Mouse (Mus musculus): Measurements from ENCODE around the gene Rassf10. TPM values are rescaled to one million over a fixed set of nuclear protein-coding genes. Genes with fewer than 3 reads are reported as not detected.
"Not testable (repeated sequence)": the region's sequence is repeated elsewhere in the genome, so short reads cannot be mapped to it uniquely, and the experiment has no call there.

Gene Rassf10
- polyA plus RNA-seq, 1 experiment from 2014 or later: 4.2 TPM

GRCm38 (mm10) chr7:112922801-112923200, 31.0 kb upstream of the Rassf10 start:
- Histone ChIP-seq H3K4me1 (ENCODE audit: control insufficient read depth, insufficient read depth, low read length) (peaks cover 7% of the 10 kb centered on the region; the same call in 1 of the 2 replicates), H3K36me3 (ENCODE audit: control insufficient read depth, insufficient read depth, low read length) (no peaks in the 10 kb centered on the region), H3K9me3 (replicated peaks; ENCODE audit: control insufficient read depth, low read length, poor library complexity, severe bottlenecking) (no peaks in the 10 kb centered on the region), H3K9ac (ENCODE audit: low read depth, low read length) (no peak overlapping the region), H3K27me3 (ENCODE audit: control insufficient read depth, insufficient read depth, low read depth, low read length) (no peaks in the 10 kb centered on the region), H3K27ac (ENCODE audit: low read length) (no peak overlapping the region), H3K4me3 (ENCODE audit: low read depth, low read length) (no peak overlapping the region), H3K4me2 (ENCODE audit: low read length) (no peak overlapping the region)
- 30% methylated on average over 4 of the region's 4 CpGs for WGBS
- no peak for ATAC-seq

- no peaks in the 10 kb centered on the region for H3K27me3 ChIP-seq (ENCODE audit: control insufficient read depth, insufficient read depth, low read depth, low read length)
- no peak overlapping the region for H3K4me2 ChIP-seq (ENCODE audit: low read length)
- H3K27ac ChIP-seq (ENCODE audit: low read length): no peak overlapping the region
- no peak for ATAC-seq
- H3K9me3 ChIP-seq (replicated peaks; ENCODE audit: control insufficient read depth, low read length, poor library complexity, severe bottlenecking): no peaks in the 10 kb centered on the region
- no peak overlapping the region for H3K4me3 ChIP-seq (ENCODE audit: low read depth, low read length)
- peaks cover 1% of the 10 kb centered on the region; the same call in 1 of the 2 replicates for H3K4me1 ChIP-seq (ENCODE audit: control insufficient read depth, insufficient read depth, low read length)
- H3K36me3 ChIP-seq (ENCODE audit: control insufficient read depth, insufficient read depth, low read length): no peaks in the 10 kb centered on the region
- no peak overlapping the region for H3K9ac ChIP-seq (ENCODE audit: low read depth, low read length)
- 83% methylated on average over 3 of the region's 3 CpGs for WGBS
Measured at GRCm38 (mm10) chr7:112923712-112924111, 30.1 kb upstream of the Rassf10 start.

GRCm38 (mm10) chr7:112930669-112931068, 23.1 kb upstream of the Rassf10 start:
- no peak for ATAC-seq
- Histone ChIP-seq H3K27me3 (ENCODE audit: control insufficient read depth, insufficient read depth, low read depth, low read length) (no peaks in the 10 kb centered on the region), H3K27ac (ENCODE audit: low read length) (no peak overlapping the region), H3K36me3 (ENCODE audit: control insufficient read depth, insufficient read depth, low read length) (no peaks in the 10 kb centered on the region), H3K9ac (ENCODE audit: low read depth, low read length) (no peak overlapping the region), H3K4me2 (ENCODE audit: low read length) (no peak overlapping the region), H3K4me3 (ENCODE audit: low read depth, low read length) (no peak overlapping the region), H3K9me3 (replicated peaks; ENCODE audit: control insufficient read depth, low read length, poor library complexity, severe bottlenecking) (no peaks in the 10 kb centered on the region), H3K4me1 (ENCODE audit: control insufficient read depth, insufficient read depth, low read length) (no peaks in the 10 kb centered on the region)
- WGBS: 52% methylated on average over 7 of the region's 7 CpGs

GRCm38 (mm10) chr7:112935876-112936275, 17.9 kb upstream of the Rassf10 start:
- not testable (repeated sequence) for H3K36me3 ChIP-seq (ENCODE audit: control insufficient read depth, insufficient read depth, low read length); H3K9ac ChIP-seq (ENCODE audit: low read depth, low read length); H3K4me1 ChIP-seq (ENCODE audit: control insufficient read depth, insufficient read depth, low read length); H3K4me3 ChIP-seq (ENCODE audit: low read depth, low read length); H3K9me3 ChIP-seq (replicated peaks; ENCODE audit: control insufficient read depth, low read length, poor library complexity, severe bottlenecking); H3K27ac ChIP-seq (ENCODE audit: low read length); H3K27me3 ChIP-seq (ENCODE audit: control insufficient read depth, insufficient read depth, low read depth, low read length); ATAC-seq; H3K4me2 ChIP-seq (ENCODE audit: low read length)
- 92% methylated on average over 5 of the region's 5 CpGs for WGBS

DNA sequence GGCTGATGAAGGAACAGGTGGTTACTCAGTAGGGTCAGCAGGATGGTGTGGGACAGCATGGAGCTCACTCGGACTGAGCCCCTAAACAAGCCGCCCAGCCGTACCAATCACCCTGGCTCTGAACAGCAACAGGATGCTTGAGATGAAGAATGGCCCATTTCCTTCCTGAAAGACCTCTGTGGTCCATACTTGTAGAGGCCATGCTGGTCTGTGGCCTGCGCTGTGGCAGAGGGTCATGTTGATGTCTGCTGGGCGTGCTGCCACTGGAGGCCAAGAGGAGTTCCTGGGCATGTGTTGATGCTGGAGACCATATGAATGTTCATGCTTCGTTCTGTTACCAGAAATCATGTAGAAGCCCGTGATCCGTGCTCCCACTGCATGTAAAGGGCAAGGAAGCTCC, 16.7 kb upstream of the Rassf10 start:
- no peak for ATAC-seq
- WGBS: 91% methylated on average over 8 of the region's 8 CpGs
- no peaks in the 10 kb centered on the region for H3K36me3 ChIP-seq (ENCODE audit: control insufficient read depth, insufficient read depth, low read length)
- no peak overlapping the region for H3K4me2 ChIP-seq (ENCODE audit: low read length)
- no peak overlapping the region for H3K9ac ChIP-seq (ENCODE audit: low read depth, low read length)
- no peak overlapping the region for H3K4me3 ChIP-seq (ENCODE audit: low read depth, low read length)
- H3K27ac ChIP-seq (ENCODE audit: low read length): no peak overlapping the region
- H3K4me1 ChIP-seq (ENCODE audit: control insufficient read depth, insufficient read depth, low read length): no peaks in the 10 kb centered on the region
- H3K9me3 ChIP-seq (replicated peaks; ENCODE audit: control insufficient read depth, low read length, poor library complexity, severe bottlenecking): no peaks in the 10 kb centered on the region
- no peaks in the 10 kb centered on the region for H3K27me3 ChIP-seq (ENCODE audit: control insufficient read depth, insufficient read depth, low read depth, low read length)

DNA sequence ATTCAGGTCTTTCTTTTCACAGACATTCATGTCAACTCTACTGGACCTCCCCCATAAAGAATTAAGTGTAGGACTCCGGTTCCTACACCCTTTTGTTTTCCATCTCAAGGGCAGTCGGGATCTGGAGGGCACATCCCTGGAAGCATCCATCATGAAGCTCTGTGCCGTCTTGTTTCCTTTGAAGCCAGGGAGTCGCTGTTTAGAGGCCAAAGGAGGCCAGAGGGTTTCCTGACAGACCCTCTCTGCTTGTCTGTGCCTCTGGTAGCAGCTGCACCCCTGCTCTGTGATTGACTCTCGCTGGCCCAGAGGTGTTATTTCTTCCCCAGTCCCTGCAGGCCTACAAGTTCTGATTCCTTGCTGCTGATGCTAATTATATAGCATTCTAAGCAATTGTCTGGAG, 14.8 kb upstream of the Rassf10 start:
- no peak for ATAC-seq
- no peak overlapping the region for H3K4me2 ChIP-seq (ENCODE audit: low read length)
- no peaks in the 10 kb centered on the region for H3K9me3 ChIP-seq (replicated peaks; ENCODE audit: control insufficient read depth, low read length, poor library complexity, severe bottlenecking)
- 51% methylated on average over 5 of the region's 5 CpGs for WGBS
- no peak overlapping the region for H3K27ac ChIP-seq (ENCODE audit: low read length)
- no peaks in the 10 kb centered on the region for H3K27me3 ChIP-seq (ENCODE audit: control insufficient read depth, insufficient read depth, low read depth, low read length)
- no peak overlapping the region for H3K4me3 ChIP-seq (ENCODE audit: low read depth, low read length)
- H3K36me3 ChIP-seq (ENCODE audit: control insufficient read depth, insufficient read depth, low read length): no peaks in the 10 kb centered on the region
- H3K4me1 ChIP-seq (ENCODE audit: control insufficient read depth, insufficient read depth, low read length): no peaks in the 10 kb centered on the region
- H3K9ac ChIP-seq (ENCODE audit: low read depth, low read length): no peak overlapping the region

- Histone ChIP-seq H3K9ac (ENCODE audit: low read depth, low read length) (no peak overlapping the region), H3K9me3 (replicated peaks; ENCODE audit: control insufficient read depth, low read length, poor library complexity, severe bottlenecking) (no peaks in the 10 kb centered on the region), H3K4me3 (ENCODE audit: low read depth, low read length) (no peak overlapping the region), H3K36me3 (ENCODE audit: control insufficient read depth, insufficient read depth, low read length) (no peaks in the 10 kb centered on the region), H3K27ac (ENCODE audit: low read length) (no peak overlapping the region), H3K27me3 (ENCODE audit: control insufficient read depth, insufficient read depth, low read depth, low read length) (no peaks in the 10 kb centered on the region), H3K4me1 (ENCODE audit: control insufficient read depth, insufficient read depth, low read length) (no peaks in the 10 kb centered on the region), H3K4me2 (ENCODE audit: low read length) (no peak overlapping the region)
- 73% methylated on average over 5 of the region's 5 CpGs for WGBS
- ATAC-seq: no peak
Measured at GRCm38 (mm10) chr7:112942567-112942966, 11.2 kb upstream of the Rassf10 start.

DNA sequence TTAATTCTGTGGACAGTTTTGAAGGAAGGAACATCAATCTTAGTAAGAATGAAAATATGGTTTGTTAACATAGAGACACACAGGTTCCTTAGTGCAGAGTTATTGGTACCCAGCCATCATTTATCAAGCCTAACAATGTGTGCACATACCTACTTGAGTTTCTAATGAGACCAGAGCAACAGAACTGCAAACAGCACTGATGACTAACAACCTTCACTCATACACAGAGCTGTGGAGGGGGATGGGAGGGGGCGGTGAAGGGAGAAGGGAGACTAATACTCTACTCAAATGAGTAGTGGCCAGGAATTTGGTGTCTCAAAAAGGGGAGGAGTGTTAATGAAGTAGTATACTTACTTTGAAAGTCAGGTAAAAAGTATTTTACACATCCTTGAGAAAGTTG, 10.7 kb upstream of the Rassf10 start:
- no peaks in the 10 kb centered on the region for H3K9me3 ChIP-seq (replicated peaks; ENCODE audit: control insufficient read depth, low read length, poor library complexity, severe bottlenecking)
- no peaks in the 10 kb centered on the region for H3K36me3 ChIP-seq (ENCODE audit: control insufficient read depth, insufficient read depth, low read length)
- no peak overlapping the region for H3K27ac ChIP-seq (ENCODE audit: low read length)
- H3K4me1 ChIP-seq (ENCODE audit: control insufficient read depth, insufficient read depth, low read length): no peaks in the 10 kb centered on the region
- no peaks in the 10 kb centered on the region for H3K27me3 ChIP-seq (ENCODE audit: control insufficient read depth, insufficient read depth, low read depth, low read length)
- ATAC-seq: no peak
- H3K4me2 ChIP-seq (ENCODE audit: low read length): no peak overlapping the region
- no peak overlapping the region for H3K4me3 ChIP-seq (ENCODE audit: low read depth, low read length)
- 92% methylated on average over 1 of the region's 1 CpGs for WGBS
- H3K9ac ChIP-seq (ENCODE audit: low read depth, low read length): no peak overlapping the region

- no peak overlapping the region for H3K27ac ChIP-seq (ENCODE audit: low read length)
- no peak overlapping the region for H3K4me2 ChIP-seq (ENCODE audit: low read length)
- H3K9me3 ChIP-seq (replicated peaks; ENCODE audit: control insufficient read depth, low read length, poor library complexity, severe bottlenecking): no peaks in the 10 kb centered on the region
- no peak overlapping the region for H3K9ac ChIP-seq (ENCODE audit: low read depth, low read length)
- H3K4me3 ChIP-seq (ENCODE audit: low read depth, low read length): no peak overlapping the region
- no peaks in the 10 kb centered on the region for H3K27me3 ChIP-seq (ENCODE audit: control insufficient read depth, insufficient read depth, low read depth, low read length)
- H3K36me3 ChIP-seq (ENCODE audit: control insufficient read depth, insufficient read depth, low read length): no peaks in the 10 kb centered on the region
- no peaks in the 10 kb centered on the region for H3K4me1 ChIP-seq (ENCODE audit: control insufficient read depth, insufficient read depth, low read length)
- no peak for ATAC-seq
- WGBS: 63% methylated on average over 6 of the region's 6 CpGs
Measured at GRCm38 (mm10) chr7:112946706-112947105, 7.1 kb upstream of the Rassf10 start.

Measured in midbrain, embryonic 16.5 days (tissue).